21 mouse cellular contexts compared by ENCODE assay signal in the genomic region with DNA sequence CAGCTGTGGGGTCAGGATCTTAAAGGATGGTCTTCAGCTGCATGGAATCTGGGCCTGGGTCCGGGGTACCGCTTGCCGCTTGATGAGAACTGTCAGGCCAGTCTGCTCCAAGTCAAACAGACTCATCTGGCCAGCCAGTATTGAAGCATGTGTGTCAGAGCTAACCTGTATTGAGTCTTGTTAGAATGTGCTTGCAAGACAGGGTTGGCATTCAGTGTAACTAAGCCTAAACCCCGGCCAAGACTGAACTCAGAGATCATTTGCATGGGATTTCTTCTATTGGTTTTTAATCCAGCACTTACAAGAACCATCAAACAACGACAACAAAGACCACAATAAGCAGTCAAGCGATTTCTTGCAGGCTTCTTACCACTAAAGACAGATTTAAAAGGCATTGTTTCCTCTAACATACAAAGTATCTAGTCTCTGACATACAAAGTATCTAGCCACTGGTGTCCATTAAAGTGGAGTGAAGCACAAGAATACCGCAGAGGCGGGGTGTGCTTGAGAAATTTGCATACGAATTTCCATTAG.
DNase-seq lines count a peak whose midpoint lies in the region; ATAC-seq and TF ChIP-seq lines count a peak whose summit lies in the region.
"Had no signal": no experiment of that assay in that cellular context is flagged by ENCODE, and none has a peak within 500 bp of the region (broad histone marks: within the 10 kb centered on the region; RNA-seq: fewer than 3 reads in every experiment).

No protein-coding gene starts in this region.

- no peak overlapping the region for H3K9ac ChIP-seq in forebrain, embryonic 11.5 days (ENCODE audit: low read length)
- H3K9ac ChIP-seq in midbrain, embryonic 11.5 days (ENCODE audit: low read length): no peak overlapping the region
- H3K9ac ChIP-seq in midbrain, postnatal 0 days (replicated peaks; ENCODE audit: low read length, poor library complexity, severe bottlenecking): no peak overlapping the region
- H3K9ac ChIP-seq in midbrain, embryonic 15.5 days: no peak overlapping the region
- H3K9ac ChIP-seq: intestine, embryonic 15.5 days; liver, postnatal 0 days had no signal

- DNase-seq in forebrain, embryonic 11.5 days (ENCODE audit: low spot score): no peak
- no peak for DNase-seq in forebrain, embryonic 10.5 days (ENCODE audit: extremely low spot score, low spot score)
- DNase-seq in midbrain, embryonic 11.5 days (ENCODE audit: low spot score, missing footprints): peak; percentile 86
- no peak for DNase-seq in midbrain, postnatal 0 days (ENCODE audit: low spot score)
- no peak for DNase-seq in gastrocnemius, postnatal 10 days
- DNase-seq in T-cell, adult 2 months (ENCODE audit: low spot score): no peak
- no peak for DNase-seq in embryo, embryonic 11 days
- DNase-seq: adrenal gland, adult 8-10 months; gastrocnemius, adult 2 months; heart, postnatal 14 days; kidney, adult 2 months; layer of hippocampus, adult 9-11 months; liver, postnatal 0 days; lung, postnatal 36 days; thymus, adult 2 months; thymus, postnatal 36 days had no signal

- peaks cover 12% of the 10 kb centered on the region; the same call in 1 of the 2 replicates for H3K4me1 ChIP-seq in forebrain, embryonic 11.5 days (replicated peaks; ENCODE audit: control insufficient read depth, insufficient read depth, low read length)
- H3K4me1 ChIP-seq in forebrain, embryonic 10.5 days: peaks cover 29% of the 10 kb centered on the region
- peaks cover 8% of the 10 kb centered on the region; the same call in 1 of the 2 replicates for H3K4me1 ChIP-seq in midbrain, embryonic 11.5 days (ENCODE audit: control insufficient read depth, insufficient read depth, low read length)
- H3K4me1 ChIP-seq in midbrain, postnatal 0 days (ENCODE audit: insufficient read depth, low read length): no peaks in the 10 kb centered on the region
- H3K4me1 ChIP-seq in midbrain, embryonic 15.5 days: peaks cover 10% of the 10 kb centered on the region
- H3K4me1 ChIP-seq: intestine, embryonic 15.5 days had no signal

- H3K4me2 ChIP-seq in forebrain, embryonic 11.5 days (ENCODE audit: low read depth, low read length, severe bottlenecking): no peak overlapping the region
- H3K4me2 ChIP-seq in midbrain, embryonic 11.5 days: no peak overlapping the region
- H3K4me2 ChIP-seq in midbrain, postnatal 0 days (ENCODE audit: low read depth, low read length, poor library complexity, severe bottlenecking): no peak overlapping the region
- no peak overlapping the region for H3K4me2 ChIP-seq in midbrain, embryonic 15.5 days
- H3K4me2 ChIP-seq: intestine, embryonic 15.5 days had no signal

- H3K36me3 ChIP-seq in forebrain, embryonic 11.5 days (ENCODE audit: control insufficient read depth, insufficient read depth, low read length): no peaks in the 10 kb centered on the region
- H3K36me3 ChIP-seq in forebrain, embryonic 10.5 days (replicated peaks): no peaks in the 10 kb centered on the region
- H3K36me3 ChIP-seq in midbrain, embryonic 11.5 days (ENCODE audit: control insufficient read depth, insufficient read depth, low read length): no peaks in the 10 kb centered on the region
- H3K36me3 ChIP-seq in midbrain, postnatal 0 days (ENCODE audit: insufficient read depth, low read length): no peaks in the 10 kb centered on the region
- no peaks in the 10 kb centered on the region for H3K36me3 ChIP-seq in midbrain, embryonic 15.5 days (replicated peaks)
- H3K36me3 ChIP-seq: hindbrain, embryonic 10.5 days; intestine, embryonic 15.5 days had no signal

- peak overlapping the region; percentile 15; the same call in 1 of the 2 replicates for H3K27ac ChIP-seq in forebrain, embryonic 11.5 days (ENCODE audit: low read depth, low read length)
- H3K27ac ChIP-seq in forebrain, embryonic 10.5 days: no peak overlapping the region
- H3K27ac ChIP-seq in midbrain, embryonic 11.5 days (ENCODE audit: low read depth, low read length): no peak overlapping the region
- no peak overlapping the region for H3K27ac ChIP-seq in midbrain, postnatal 0 days (ENCODE audit: low read depth, low read length)
- H3K27ac ChIP-seq in midbrain, embryonic 15.5 days: no peak overlapping the region
- H3K27ac ChIP-seq: gastrocnemius, adult 2 months; hindbrain, postnatal 0 days; intestine, embryonic 15.5 days had no signal

- no peak overlapping the region for H3K4me3 ChIP-seq in forebrain, embryonic 11.5 days (ENCODE audit: low read depth, low read length)
- no peak overlapping the region for H3K4me3 ChIP-seq in forebrain, embryonic 10.5 days
- no peak overlapping the region for H3K4me3 ChIP-seq in midbrain, embryonic 11.5 days (ENCODE audit: low read depth, low read length)
- no peak overlapping the region for H3K4me3 ChIP-seq in midbrain, postnatal 0 days (ENCODE audit: low read depth, low read length)
- H3K4me3 ChIP-seq in midbrain, embryonic 15.5 days: no peak overlapping the region
- H3K4me3 ChIP-seq: gastrocnemius, adult 2 months; hindbrain, embryonic 10.5 days; intestine, embryonic 15.5 days had no signal

- ATAC-seq in forebrain, embryonic 11.5 days (replicated peaks; ENCODE audit: low FRiP score): peak; percentile 54
- ATAC-seq in midbrain, embryonic 11.5 days (ENCODE audit: low FRiP score): peak; percentile 56
- no peak for ATAC-seq in midbrain, postnatal 0 days (ENCODE audit: low FRiP score)
- peak; percentile 54; the same call in 1 of the 2 replicates for ATAC-seq in midbrain, embryonic 15.5 days (replicated peaks)
- ATAC-seq: intestine, embryonic 15.5 days; liver, postnatal 0 days had no signal

- no peaks in the 10 kb centered on the region for H3K9me3 ChIP-seq in forebrain, embryonic 11.5 days (ENCODE audit: control insufficient read depth, low read length)
- no peaks in the 10 kb centered on the region for H3K9me3 ChIP-seq in forebrain, embryonic 10.5 days
- H3K9me3 ChIP-seq in midbrain, embryonic 11.5 days (ENCODE audit: control insufficient read depth, low read length): no peaks in the 10 kb centered on the region
- no peaks in the 10 kb centered on the region for H3K9me3 ChIP-seq in midbrain, postnatal 0 days (ENCODE audit: low read length)
- no peaks in the 10 kb centered on the region for H3K9me3 ChIP-seq in midbrain, embryonic 15.5 days
- H3K9me3 ChIP-seq: hindbrain, embryonic 10.5 days; intestine, embryonic 15.5 days had no signal

- peaks cover 13% of the 10 kb centered on the region; the same call in 1 of the 2 replicates for H3K27me3 ChIP-seq in forebrain, embryonic 11.5 days (ENCODE audit: control insufficient read depth, insufficient read depth, low read length)
- H3K27me3 ChIP-seq in forebrain, embryonic 10.5 days (ENCODE audit: poor library complexity, severe bottlenecking): peaks cover 79% of the 10 kb centered on the region
- peaks cover 4% of the 10 kb centered on the region for H3K27me3 ChIP-seq in midbrain, embryonic 11.5 days (ENCODE audit: control insufficient read depth, insufficient read depth, low read length)
- peaks cover 6% of the 10 kb centered on the region; the same call in 1 of the 2 replicates for H3K27me3 ChIP-seq in midbrain, postnatal 0 days (ENCODE audit: insufficient read depth, low read length)
- H3K27me3 ChIP-seq in midbrain, embryonic 15.5 days (replicated peaks): peaks cover 15% of the 10 kb centered on the region
- H3K27me3 ChIP-seq: CH12.LX; intestine, embryonic 15.5 days had no signal

- WGBS in forebrain, embryonic 11.5 days: 21% methylated on average over 9 of the region's 9 CpGs
- 30% methylated on average over 9 of the region's 9 CpGs for WGBS in forebrain, embryonic 10.5 days
- 24% methylated on average over 9 of the region's 9 CpGs for WGBS in midbrain, embryonic 11.5 days
- WGBS in midbrain, postnatal 0 days: 20% methylated on average over 9 of the region's 9 CpGs
- WGBS in midbrain, embryonic 15.5 days: 19% methylated on average over 9 of the region's 9 CpGs

- TF ChIP-seq CTCF in midbrain, postnatal 0 days (IDR thresholded peaks at IDR 0.05): no peak
